Mouse (Mus musculus) cerebellum, postnatal 14 days (tissue): Measurements from ENCODE around the gene Samd4b.

ENCODE experiments used
- DNase-seq, 2 experiments: peaks; one replicate each; pipeline ENCODE4 v3.0.0; 2021; ENCODE audit warnings: mixed read lengths in 2 of 2

The Samd4b gene

GRCm38 (mm10) chr7:28490903-28491302 is 107.0 kb downstream of the Samd4b start:
- DNase-seq: peak in 1 of 2 experiments; percentile 28

- peak; percentile 91 for DNase-seq
These were observed 107.5 kb downstream of the Samd4b start for GRCm38 (mm10) chr7:28490410-28490809.

GRCm38 (mm10) chr7:28488030-28488491 is 109.9 kb downstream of the Samd4b start:
- DNase-seq: peak; percentile 28 to 39

- DNase-seq: no peak
These were observed 113.8 kb downstream of the Samd4b start for GRCm38 (mm10) chr7:28484192-28484591.

- no peak for DNase-seq
These were observed 115.1 kb downstream of the Samd4b start for GRCm38 (mm10) chr7:28482854-28483253.

- DNase-seq: no peak
These were observed 119.1 kb downstream of the Samd4b start for GRCm38 (mm10) chr7:28478854-28479253.

GRCm38 (mm10) chr7:28477363-28477762 is 120.6 kb downstream of the Samd4b start:
- DNase-seq: no peak

- no peak for DNase-seq
These were observed 121.8 kb downstream of the Samd4b start for GRCm38 (mm10) chr7:28476191-28476590.

- DNase-seq: no peak
These were observed 130.7 kb downstream of the Samd4b start for GRCm38 (mm10) chr7:28467213-28467751.

- DNase-seq: no peak
These were observed 131.2 kb downstream of the Samd4b start for GRCm38 (mm10) chr7:28466721-28467212.

- DNase-seq: peak; percentile 90 to 94
These were observed 133.3 kb downstream of the Samd4b start for GRCm38 (mm10) chr7:28464416-28465212.

- DNase-seq: no peak
These were observed 135.2 kb downstream of the Samd4b start for GRCm38 (mm10) chr7:28462769-28463168.

GRCm38 (mm10) chr7:28460361-28460760 is 137.6 kb downstream of the Samd4b start:
- DNase-seq: no peak

- DNase-seq: peak; percentile 66 to 73
These were observed 145.5 kb downstream of the Samd4b start for GRCm38 (mm10) chr7:28452361-28453005.

GRCm38 (mm10) chr7:28451531-28452360 is 146.2 kb downstream of the Samd4b start, which contains the start of gene Lrfn1:
Gene Lrfn1 (plus strand): TSS chr7:28451980.
- peak; percentile 72 to 73 for DNase-seq

- DNase-seq: no peak
These were observed 149.8 kb downstream of the Samd4b start for GRCm38 (mm10) chr7:28447865-28448820.

- DNase-seq: peak in 1 of 2 experiments; percentile 59
These were observed 150.7 kb downstream of the Samd4b start for GRCm38 (mm10) chr7:28447101-28447830.

GRCm38 (mm10) chr7:28446446-28446845 is 151.5 kb downstream of the Samd4b start:
- peak; percentile 93 to 95 for DNase-seq

- DNase-seq: no peak
These were observed 153.5 kb downstream of the Samd4b start for GRCm38 (mm10) chr7:28444344-28444974.

GRCm38 (mm10) chr7:28442688-28443087 is 155.3 kb downstream of the Samd4b start:
- no peak for DNase-seq
